Mouse (Mus musculus): ENCODE measurements at regions not wholly inside any gene's neighbourhood (a gene's known extent, or its start where the extent isn't known, plus 50 kb on each side); places are given as distances from the start of the nearest gene placed in this dataset.

- H3K9ac ChIP-seq (replicated peaks; ENCODE audit: low read length) = no peak overlapping the region
- no peak overlapping the region for H3K27ac ChIP-seq (ENCODE audit: low read length)
- WGBS = 44% methylated on average over 7 of the region's 7 CpGs
- H3K4me3 ChIP-seq (ENCODE audit: low read length) = no peak overlapping the region
- H3K27me3 ChIP-seq (ENCODE audit: insufficient read depth, low read length) = no peaks in the 10 kb centered on the region
- no peak for ATAC-seq (ENCODE audit: low FRiP score, low TSS enrichment)
- H3K4me1 ChIP-seq (ENCODE audit: insufficient read depth, low read length) = no peaks in the 10 kb centered on the region
- 0 out of 2 replicates have a peak, but pooled peaks cover 4% of the 10 kb centered on the region for H3K9me3 ChIP-seq (ENCODE audit: low read length)
- H3K36me3 ChIP-seq (ENCODE audit: insufficient read depth, low read length) = no peaks in the 10 kb centered on the region
- H3K4me2 ChIP-seq (replicated peaks; ENCODE audit: low read depth, low read length) = no peak overlapping the region
Measured at GRCm38 (mm10) chr10:118633429-118633828, 192.6 kb downstream of the Ifng start.

DNA sequence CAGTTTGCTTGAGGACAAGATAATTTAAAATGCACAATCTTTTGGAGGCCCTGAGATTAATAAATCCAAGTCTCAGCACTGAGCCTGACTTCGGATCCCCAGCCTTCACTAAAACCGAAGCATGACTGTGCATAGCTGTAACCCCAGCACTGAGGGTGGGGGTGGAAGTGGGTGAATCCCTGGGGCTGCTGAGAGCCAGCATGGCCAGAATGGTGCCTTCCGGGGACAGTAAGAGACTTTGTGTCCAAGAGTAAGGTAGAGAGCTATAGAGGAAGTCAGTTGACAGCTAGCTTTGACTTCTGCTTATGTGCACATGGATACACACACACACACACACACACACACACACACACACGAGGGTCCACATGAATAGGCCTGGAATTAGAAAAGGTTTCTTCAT is 198.3 kb downstream of the Ifng start:
- Histone ChIP-seq H3K36me3 (ENCODE audit: insufficient read depth, low read length) (no peaks in the 10 kb centered on the region), H3K9ac (replicated peaks; ENCODE audit: low read length) (no peak overlapping the region), H3K9me3 (ENCODE audit: low read length) (0 out of 2 replicates have a peak, but pooled peaks cover 4% of the 10 kb centered on the region), H3K4me3 (ENCODE audit: low read length) (no peak overlapping the region), H3K4me2 (replicated peaks; ENCODE audit: low read depth, low read length) (no peak overlapping the region), H3K4me1 (ENCODE audit: insufficient read depth, low read length) (no peaks in the 10 kb centered on the region), H3K27ac (ENCODE audit: low read length) (no peak overlapping the region), H3K27me3 (ENCODE audit: insufficient read depth, low read length) (no peaks in the 10 kb centered on the region)
- ATAC-seq (ENCODE audit: low FRiP score, low TSS enrichment) = no peak
- WGBS = 82% methylated on average over 4 of the region's 4 CpGs

DNA sequence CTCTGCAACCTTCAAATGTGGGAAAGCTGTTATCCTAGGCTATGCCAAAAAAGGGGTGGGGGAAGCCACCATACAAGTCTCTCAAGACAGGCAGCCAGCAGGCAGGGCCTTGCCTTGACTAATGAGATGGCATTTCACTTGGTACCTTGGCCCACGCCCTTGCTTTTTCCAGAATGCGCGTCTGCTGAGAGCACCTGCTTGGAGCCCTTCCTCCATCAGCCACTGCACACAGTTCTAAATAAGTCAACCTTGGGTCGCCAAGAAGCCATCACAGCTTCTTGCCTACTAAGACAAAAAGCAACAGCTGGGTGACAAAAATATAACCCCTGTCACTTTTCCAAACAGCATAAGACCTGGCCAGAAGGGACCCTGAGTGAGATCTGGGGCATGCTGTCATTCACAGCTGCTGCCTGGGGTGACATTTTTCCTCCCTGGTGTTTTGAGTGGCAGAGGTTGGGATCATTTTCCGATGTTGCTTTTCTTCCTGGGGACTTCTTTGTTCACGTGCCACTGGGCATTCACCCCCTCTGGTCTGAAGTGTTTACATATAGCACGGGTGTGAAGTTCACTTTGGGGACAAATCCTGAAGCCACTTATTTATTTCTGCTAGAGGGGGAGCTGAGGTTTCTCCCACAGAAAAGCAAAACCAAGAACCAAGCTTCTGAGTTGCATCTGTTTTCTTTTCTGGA is 199.4 kb downstream of the Ifng start:
- Histone ChIP-seq H3K27ac (ENCODE audit: low read length) (no peak overlapping the region), H3K9me3 (ENCODE audit: low read length) (0 out of 2 replicates have a peak, but pooled peaks cover 4% of the 10 kb centered on the region), H3K4me2 (replicated peaks; ENCODE audit: low read depth, low read length) (no peak overlapping the region), H3K9ac (replicated peaks; ENCODE audit: low read length) (no peak overlapping the region), H3K4me3 (ENCODE audit: low read length) (no peak overlapping the region), H3K36me3 (ENCODE audit: insufficient read depth, low read length) (no peaks in the 10 kb centered on the region), H3K27me3 (ENCODE audit: insufficient read depth, low read length) (no peaks in the 10 kb centered on the region), H3K4me1 (ENCODE audit: insufficient read depth, low read length) (no peaks in the 10 kb centered on the region)
- WGBS = 41% methylated on average over 7 of the region's 7 CpGs
- no peak for ATAC-seq (ENCODE audit: low FRiP score, low TSS enrichment)

GRCm38 (mm10) chr10:118640810-118641427 is 200.1 kb downstream of the Ifng start:
- no peak overlapping the region for H3K4me3 ChIP-seq (ENCODE audit: low read length)
- H3K36me3 ChIP-seq (ENCODE audit: insufficient read depth, low read length) = no peaks in the 10 kb centered on the region
- H3K4me2 ChIP-seq (replicated peaks; ENCODE audit: low read depth, low read length) = no peak overlapping the region
- no peaks in the 10 kb centered on the region for H3K4me1 ChIP-seq (ENCODE audit: insufficient read depth, low read length)
- no peak overlapping the region for H3K9ac ChIP-seq (replicated peaks; ENCODE audit: low read length)
- no peaks in the 10 kb centered on the region for H3K9me3 ChIP-seq (ENCODE audit: low read length)
- H3K27ac ChIP-seq (ENCODE audit: low read length) = no peak overlapping the region
- H3K27me3 ChIP-seq (ENCODE audit: insufficient read depth, low read length) = no peaks in the 10 kb centered on the region
- WGBS = 58% methylated on average over 12 of the region's 12 CpGs
- ATAC-seq (ENCODE audit: low FRiP score, low TSS enrichment) = no peak

DNA sequence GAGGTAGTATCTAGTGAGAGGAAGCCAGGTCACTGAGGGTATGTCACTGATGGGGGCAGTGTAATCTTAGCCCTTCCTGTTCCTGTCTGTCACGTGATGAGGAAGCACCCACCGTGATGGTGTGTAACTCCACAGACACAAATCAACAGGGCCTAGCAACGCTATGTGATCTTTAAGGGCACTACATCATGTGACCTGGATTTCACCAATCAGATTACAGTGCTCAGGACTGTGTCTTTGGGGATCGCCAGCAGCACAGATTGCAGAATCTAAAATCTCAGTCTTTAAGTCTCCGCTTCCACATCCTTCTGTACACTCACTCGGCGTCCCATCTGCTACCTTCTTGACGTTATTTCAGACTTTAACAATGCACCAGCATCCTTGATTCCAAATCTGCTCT is 202.8 kb downstream of the Ifng start:
- 64% methylated on average over 8 of the region's 8 CpGs for WGBS
- H3K4me3 ChIP-seq (ENCODE audit: low read length) = no peak overlapping the region
- H3K36me3 ChIP-seq (ENCODE audit: insufficient read depth, low read length) = no peaks in the 10 kb centered on the region
- no peaks in the 10 kb centered on the region for H3K4me1 ChIP-seq (ENCODE audit: insufficient read depth, low read length)
- ATAC-seq (ENCODE audit: low FRiP score, low TSS enrichment) = no peak
- H3K27me3 ChIP-seq (ENCODE audit: insufficient read depth, low read length) = no peaks in the 10 kb centered on the region
- H3K4me2 ChIP-seq (replicated peaks; ENCODE audit: low read depth, low read length) = no peak overlapping the region
- H3K9me3 ChIP-seq (ENCODE audit: low read length) = no peaks in the 10 kb centered on the region
- H3K27ac ChIP-seq (ENCODE audit: low read length) = no peak overlapping the region
- H3K9ac ChIP-seq (replicated peaks; ENCODE audit: low read length) = no peak overlapping the region

GRCm38 (mm10) chr10:118648111-118648510 is 207.3 kb downstream of the Ifng start:
- Histone ChIP-seq H3K27me3 (ENCODE audit: insufficient read depth, low read length) (no peaks in the 10 kb centered on the region), H3K9ac (replicated peaks; ENCODE audit: low read length) (no peak overlapping the region), H3K27ac (ENCODE audit: low read length) (no peak overlapping the region), H3K4me3 (ENCODE audit: low read length) (no peak overlapping the region), H3K9me3 (ENCODE audit: low read length) (no peaks in the 10 kb centered on the region), H3K4me1 (ENCODE audit: insufficient read depth, low read length) (0 out of 2 replicates have a peak, but pooled peaks cover 7% of the 10 kb centered on the region), H3K4me2 (replicated peaks; ENCODE audit: low read depth, low read length) (no peak overlapping the region), H3K36me3 (ENCODE audit: insufficient read depth, low read length) (no peaks in the 10 kb centered on the region)
- no peak for ATAC-seq (ENCODE audit: low FRiP score, low TSS enrichment)
- 65% methylated on average over 2 of the region's 2 CpGs for WGBS

GRCm38 (mm10) chr10:118656561-118656960 is 213.4 kb downstream of the Dyrk2 start:
- no peak for ATAC-seq (ENCODE audit: low FRiP score, low TSS enrichment)
- Histone ChIP-seq H3K9me3 (ENCODE audit: low read length) (no peaks in the 10 kb centered on the region), H3K4me1 (ENCODE audit: insufficient read depth, low read length) (no peaks in the 10 kb centered on the region), H3K36me3 (ENCODE audit: insufficient read depth, low read length) (no peaks in the 10 kb centered on the region), H3K27ac (ENCODE audit: low read length) (no peak overlapping the region), H3K27me3 (ENCODE audit: insufficient read depth, low read length) (no peaks in the 10 kb centered on the region), H3K4me3 (ENCODE audit: low read length) (no peak overlapping the region), H3K4me2 (replicated peaks; ENCODE audit: low read depth, low read length) (no peak overlapping the region), H3K9ac (replicated peaks; ENCODE audit: low read length) (no peak overlapping the region)
- WGBS = 67% methylated on average over 5 of the region's 5 CpGs

DNA sequence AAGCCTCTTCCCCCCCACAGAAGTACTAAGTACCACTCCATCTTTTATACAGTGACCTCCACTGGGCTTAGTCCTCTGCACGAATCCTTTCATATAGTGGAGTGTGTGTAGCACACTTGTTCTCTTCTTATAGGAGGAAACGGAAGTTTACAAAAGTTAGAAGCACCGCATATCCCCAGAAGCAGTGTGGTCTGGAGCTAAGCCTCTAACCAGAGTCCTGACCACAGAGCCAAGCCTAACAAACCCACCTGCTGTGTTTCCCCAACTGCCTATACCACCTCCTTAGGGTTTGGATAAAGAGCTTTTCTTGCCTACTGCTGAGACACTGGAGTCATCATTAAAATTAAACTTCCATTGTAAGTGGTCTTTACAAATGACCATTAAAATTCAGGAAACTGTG is 204.0 kb downstream of the Dyrk2 start:
- no peaks in the 10 kb centered on the region for H3K27me3 ChIP-seq (ENCODE audit: insufficient read depth, low read length)
- no peak overlapping the region for H3K9ac ChIP-seq (replicated peaks; ENCODE audit: low read length)
- no peak overlapping the region for H3K4me2 ChIP-seq (replicated peaks; ENCODE audit: low read depth, low read length)
- no peak overlapping the region for H3K4me3 ChIP-seq (ENCODE audit: low read length)
- no peak for ATAC-seq (ENCODE audit: low FRiP score, low TSS enrichment)
- no peaks in the 10 kb centered on the region for H3K4me1 ChIP-seq (ENCODE audit: insufficient read depth, low read length)
- WGBS = 80% methylated on average over 3 of the region's 3 CpGs
- H3K36me3 ChIP-seq (ENCODE audit: insufficient read depth, low read length) = no peaks in the 10 kb centered on the region
- no peaks in the 10 kb centered on the region for H3K9me3 ChIP-seq (ENCODE audit: low read length)
- H3K27ac ChIP-seq (ENCODE audit: low read length) = no peak overlapping the region

DNA sequence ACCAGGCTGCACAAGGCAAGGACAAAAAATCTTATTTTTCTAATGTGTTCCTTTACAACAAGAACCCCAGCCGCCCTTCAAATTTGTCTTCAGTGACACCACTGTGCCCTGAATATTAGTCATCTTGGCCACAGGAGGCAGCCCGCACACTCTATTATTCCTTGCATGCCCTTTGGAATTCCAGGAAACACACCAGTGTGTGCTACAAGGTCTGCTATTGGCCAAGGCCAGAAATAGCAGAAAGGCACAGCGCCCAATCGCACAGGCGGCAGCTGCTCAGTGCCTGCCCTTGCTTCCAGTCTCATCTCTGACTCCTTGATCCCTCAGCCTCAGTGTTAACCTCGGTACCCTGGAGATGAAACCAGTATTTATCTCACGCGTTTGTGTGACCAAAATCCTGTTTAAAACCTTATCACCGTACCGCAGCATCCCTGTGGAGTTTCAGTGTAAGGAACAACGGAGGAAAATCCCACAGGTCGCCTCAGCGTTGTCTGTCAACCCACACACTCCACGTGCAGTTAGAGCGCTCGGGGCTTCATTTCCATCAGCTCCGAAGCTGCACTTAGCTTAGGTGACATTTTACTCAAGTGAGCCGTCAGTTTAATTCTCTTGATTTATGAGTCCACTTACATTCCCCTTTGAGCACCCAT is 194.1 kb downstream of the Dyrk2 start:
- Histone ChIP-seq H3K4me3 (ENCODE audit: low read length) (peak overlapping the region; percentile 5; the same call in 1 of the 2 replicates), H3K36me3 (ENCODE audit: insufficient read depth, low read length) (no peaks in the 10 kb centered on the region), H3K9me3 (ENCODE audit: low read length) (peaks cover 6% of the 10 kb centered on the region; the same call in 1 of the 2 replicates), H3K27ac (ENCODE audit: low read length) (no peak overlapping the region), H3K9ac (replicated peaks; ENCODE audit: low read length) (no peak overlapping the region), H3K4me2 (replicated peaks; ENCODE audit: low read depth, low read length) (peak overlapping the region; percentile 51), H3K27me3 (ENCODE audit: insufficient read depth, low read length) (no peaks in the 10 kb centered on the region), H3K4me1 (ENCODE audit: insufficient read depth, low read length) (peaks cover 7% of the 10 kb centered on the region; the same call in 1 of the 2 replicates)
- peak; percentile 88 for ATAC-seq (ENCODE audit: low FRiP score, low TSS enrichment)
- WGBS = 30% methylated on average over 18 of the region's 18 CpGs
